Mouse (Mus musculus) B cell, adult 2 months (primary cell): Measurements from ENCODE around the gene Ms4a6c.
A peak's percentile ranks its signal among the peaks of the same experiment; 100 is the strongest.
"Not testable (repeated sequence)": the region's sequence is repeated elsewhere in the genome, so short reads cannot be mapped to it uniquely, and the experiment has no call there.

Source experiments
- DNase-seq, 2 experiments: peaks; one replicate each; pipeline ENCODE4 v3.0.0; 2022

Gene Ms4a6c

GRCm38 (mm10) chr19:11504857-11505256, 35.7 kb downstream of the Ms4a6c start:
- DNase-seq: no peak

GRCm38 (mm10) chr19:11513458-11513857, 44.3 kb downstream of the Ms4a6c start:
- DNase-seq: no peak

- no peak for DNase-seq
These were observed 47.1 kb downstream of the Ms4a6c start, which contains the start of gene Ms4a6b for GRCm38 (mm10) chr19:11516246-11516645. Gene Ms4a6b, plus strand, starts transcription at chr19:11516512.

- no peak for DNase-seq
These were observed 47.7 kb downstream of the Ms4a6c start for GRCm38 (mm10) chr19:11516845-11517244.

GRCm38 (mm10) chr19:11517373-11517772, 48.2 kb downstream of the Ms4a6c start:
- not testable (repeated sequence) for DNase-seq

- peak in 1 of 2 experiments; percentile 27 for DNase-seq
These were observed 49.2 kb downstream of the Ms4a6c start for GRCm38 (mm10) chr19:11518356-11518755.

- DNase-seq: no peak
These were observed 51.0 kb downstream of the Ms4a6c start for GRCm38 (mm10) chr19:11520146-11520545.
